Mouse (Mus musculus): ENCODE data around the gene Ngfr. TPM values are rescaled to one million over a fixed set of nuclear protein-coding genes. Genes with fewer than 3 reads are reported as not detected.

Gene Ngfr
- total RNA-seq, 2 experiments from 2014 or later, result 1.5 to 4.3 TPM

- peak; percentile 70 for DNase-seq
- intact Hi-C loops (cut with DNase I; ENCODE audit: low total_unique reads), result no loop called here
These were observed 15.8 kb downstream of the Ngfr start for GRCm38 (mm10) chr11:95571755-95572154.

- intact Hi-C loops (cut with DNase I; ENCODE audit: low total_unique reads), result no loop called here
- DNase-seq, result peak; percentile 48
These were observed 16.5 kb downstream of the Ngfr start for GRCm38 (mm10) chr11:95570827-95571619.

DNA sequence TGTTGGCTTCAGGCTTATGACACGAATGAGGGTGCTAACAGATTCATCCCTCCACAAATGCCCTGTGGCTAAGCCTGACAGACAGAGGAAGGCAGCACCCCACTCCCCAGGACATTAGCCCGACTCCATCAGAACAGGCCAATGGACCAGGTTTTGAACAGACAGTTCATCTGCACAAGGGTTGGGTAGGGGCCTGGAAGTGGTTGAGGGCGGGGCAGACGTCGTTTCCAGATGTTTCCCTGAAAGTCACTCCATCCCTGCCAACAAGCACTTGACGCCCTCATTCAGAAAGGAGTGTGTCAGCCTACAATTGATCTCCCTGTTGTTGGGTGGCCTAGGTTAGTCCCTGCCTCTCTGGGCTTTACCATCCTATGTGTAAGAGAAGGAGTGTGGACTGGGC is 17.6 kb downstream of the Ngfr start:
- DNase-seq, result no peak
- intact Hi-C loops (cut with DNase I; ENCODE audit: low total_unique reads), result no loop called here

GRCm38 (mm10) chr11:95567936-95568715 is 19.4 kb downstream of the Ngfr start:
- DNase-seq, result peak; percentile 71
- intact Hi-C loops (cut with DNase I; ENCODE audit: low total_unique reads), result no loop called here

GRCm38 (mm10) chr11:95567366-95567765 is 20.2 kb downstream of the Ngfr start:
- intact Hi-C loops (cut with DNase I; ENCODE audit: low total_unique reads), result no loop called here
- peak; percentile 54 for DNase-seq

DNA sequence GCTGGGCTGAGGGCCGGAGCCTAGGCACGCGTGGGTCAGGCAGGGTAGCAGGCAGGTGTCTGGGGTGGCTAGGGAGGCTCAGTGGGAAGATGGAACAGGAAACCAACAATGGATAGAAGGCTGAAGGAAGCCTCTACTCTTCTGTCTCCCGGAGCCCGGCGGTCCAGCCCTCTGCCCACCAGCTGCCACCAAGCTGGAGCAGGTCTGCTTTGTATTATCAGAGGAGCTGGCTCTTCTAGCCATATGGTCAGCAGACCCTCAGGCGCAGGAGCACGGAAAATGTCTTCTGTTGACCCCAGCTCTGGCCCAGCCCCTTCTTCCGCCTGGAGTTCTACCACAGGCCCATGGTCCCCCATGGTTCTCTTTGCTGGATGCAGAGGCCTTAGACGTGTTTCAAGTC is 22.2 kb downstream of the Ngfr start:
- no peak for DNase-seq
- intact Hi-C loops (cut with DNase I; ENCODE audit: low total_unique reads), result no loop called here

DNA sequence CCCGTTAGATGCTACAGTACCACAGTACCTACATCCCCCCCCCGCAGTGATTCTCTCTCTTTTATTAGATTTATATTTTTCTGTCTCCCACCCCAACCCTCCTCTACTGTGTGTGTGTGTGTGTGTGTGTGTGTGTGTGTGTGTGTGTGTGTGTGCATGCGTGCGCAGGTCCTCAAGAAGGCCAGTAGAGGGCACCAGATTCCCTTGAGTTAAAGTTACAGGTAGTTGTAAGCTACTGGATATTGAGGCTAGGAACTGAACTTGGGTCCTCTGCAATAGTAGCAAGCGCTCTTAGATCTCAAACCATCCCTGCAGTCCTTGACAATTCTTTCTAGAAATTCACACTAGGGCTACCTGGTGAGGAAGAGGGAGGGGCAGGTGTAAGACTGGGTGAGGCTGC is 23.7 kb downstream of the Ngfr start:
- intact Hi-C loops (cut with DNase I; ENCODE audit: low total_unique reads), result no loop called here
- DNase-seq, result no peak

DNA sequence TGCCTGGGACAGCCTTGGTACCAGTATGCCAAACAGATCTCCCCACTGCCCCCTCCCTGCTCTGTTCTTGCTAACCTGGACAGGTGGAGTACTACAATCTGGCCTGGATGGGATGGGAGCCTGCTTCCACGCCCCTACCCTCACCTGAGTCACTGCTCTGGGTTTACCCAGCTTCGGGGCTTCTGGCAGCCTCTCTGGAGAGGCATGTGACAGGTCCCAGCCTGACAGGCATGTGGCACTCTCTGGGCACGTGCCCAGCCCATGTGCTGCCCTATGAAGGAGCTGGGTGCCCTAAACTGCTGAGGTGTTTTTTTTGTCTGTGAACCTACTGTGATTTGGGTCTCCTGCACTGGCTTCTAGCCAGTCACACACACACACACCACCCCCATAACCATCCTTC is 26.8 kb downstream of the Ngfr start:
- intact Hi-C loops (cut with DNase I; ENCODE audit: low total_unique reads), result no loop called here
- DNase-seq, result no peak

GRCm38 (mm10) chr11:95559761-95560160 is 27.8 kb downstream of the Ngfr start:
- DNase-seq, result no peak
- intact Hi-C loops (cut with DNase I; ENCODE audit: low total_unique reads), result no loop called here

GRCm38 (mm10) chr11:95557719-95558118 is 29.8 kb downstream of the Ngfr start:
- DNase-seq, result peak; percentile 49
- intact Hi-C loops (cut with DNase I; ENCODE audit: low total_unique reads), result no loop called here

- no peak for DNase-seq
- intact Hi-C loops (cut with DNase I; ENCODE audit: low total_unique reads), result no loop called here
These were observed 30.5 kb downstream of the Ngfr start for GRCm38 (mm10) chr11:95557032-95557431.

DNA sequence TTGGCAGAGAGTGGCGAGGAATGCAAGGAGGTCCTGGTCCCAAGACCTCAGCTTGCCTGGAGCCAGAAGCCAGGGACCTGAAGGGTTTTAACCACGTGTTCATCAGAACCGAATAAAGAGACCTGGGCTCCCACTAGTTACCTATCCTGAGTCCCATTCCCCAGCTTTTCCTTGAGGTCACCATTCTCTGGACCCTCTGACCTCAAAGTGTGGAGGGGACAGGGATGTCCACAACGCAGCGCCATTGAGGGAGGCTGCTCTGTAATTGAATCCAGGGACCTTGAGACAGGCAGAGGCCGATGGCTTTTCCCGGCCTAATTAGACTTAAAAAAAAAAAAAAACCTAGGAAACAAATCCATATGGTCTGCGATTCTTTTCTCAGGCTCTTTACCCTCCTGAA is 32.3 kb downstream of the Ngfr start:
- intact Hi-C loops (cut with DNase I; ENCODE audit: low total_unique reads), result no loop called here

GRCm38 (mm10) chr11:95550301-95551021 is 37.1 kb downstream of the Ngfr start:
- intact Hi-C loops (cut with DNase I; ENCODE audit: low total_unique reads), result no loop called here

More for the DNA sequence above, 32.3 kb downstream of the Ngfr start:
- no peak for DNase-seq

DNA sequence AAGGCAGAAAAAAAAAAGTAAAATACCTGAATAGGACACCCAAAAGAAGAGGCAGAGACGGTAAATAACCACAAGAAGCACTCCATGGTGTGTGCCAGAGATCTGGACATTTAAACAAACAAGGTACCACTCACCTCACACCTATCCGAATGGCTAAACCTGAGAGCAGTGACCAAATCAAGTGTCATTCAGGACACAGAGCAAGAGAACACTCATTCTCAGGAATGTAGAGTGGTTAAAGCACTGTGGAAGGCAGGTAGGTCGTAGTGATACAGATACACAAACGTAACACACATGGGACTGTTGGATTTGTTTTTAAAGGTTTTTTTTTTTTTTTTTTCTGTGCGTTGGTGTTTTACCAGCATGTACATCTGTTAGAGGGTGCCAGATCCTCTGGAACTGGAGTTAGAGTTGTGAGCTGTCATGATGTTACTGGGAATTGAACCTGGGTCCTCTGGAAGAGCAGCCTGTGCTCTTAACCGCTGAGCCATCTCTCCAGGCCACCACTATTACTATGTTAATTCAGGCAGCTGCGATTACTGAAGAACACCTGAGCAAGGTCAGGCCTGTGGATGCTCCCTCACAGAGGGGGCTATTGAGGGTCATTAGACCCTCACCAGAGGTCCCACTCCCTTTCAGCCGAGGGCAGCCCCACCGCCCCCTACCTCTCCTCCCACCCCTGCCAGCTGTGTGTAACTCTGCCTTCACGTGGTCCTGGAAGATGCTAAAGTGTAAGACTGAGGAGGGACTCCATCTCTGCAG is 41.3 kb downstream of the Ngfr start:
- intact Hi-C loops (cut with DNase I; ENCODE audit: low total_unique reads), result no loop called here
- DNase-seq, result no peak

More at GRCm38 (mm10) chr11:95550301-95551021, 37.1 kb downstream of the Ngfr start:
- DNase-seq, result no peak

- intact Hi-C loops (cut with DNase I; ENCODE audit: low total_unique reads), result loop anchor here (5.0 kb wide), 1 partner anchor 33 kb away; no protein-coding TSS in a partner anchor
- no peak for DNase-seq
These were observed 42.8 kb downstream of the Ngfr start for GRCm38 (mm10) chr11:95544546-95545327.

DNA sequence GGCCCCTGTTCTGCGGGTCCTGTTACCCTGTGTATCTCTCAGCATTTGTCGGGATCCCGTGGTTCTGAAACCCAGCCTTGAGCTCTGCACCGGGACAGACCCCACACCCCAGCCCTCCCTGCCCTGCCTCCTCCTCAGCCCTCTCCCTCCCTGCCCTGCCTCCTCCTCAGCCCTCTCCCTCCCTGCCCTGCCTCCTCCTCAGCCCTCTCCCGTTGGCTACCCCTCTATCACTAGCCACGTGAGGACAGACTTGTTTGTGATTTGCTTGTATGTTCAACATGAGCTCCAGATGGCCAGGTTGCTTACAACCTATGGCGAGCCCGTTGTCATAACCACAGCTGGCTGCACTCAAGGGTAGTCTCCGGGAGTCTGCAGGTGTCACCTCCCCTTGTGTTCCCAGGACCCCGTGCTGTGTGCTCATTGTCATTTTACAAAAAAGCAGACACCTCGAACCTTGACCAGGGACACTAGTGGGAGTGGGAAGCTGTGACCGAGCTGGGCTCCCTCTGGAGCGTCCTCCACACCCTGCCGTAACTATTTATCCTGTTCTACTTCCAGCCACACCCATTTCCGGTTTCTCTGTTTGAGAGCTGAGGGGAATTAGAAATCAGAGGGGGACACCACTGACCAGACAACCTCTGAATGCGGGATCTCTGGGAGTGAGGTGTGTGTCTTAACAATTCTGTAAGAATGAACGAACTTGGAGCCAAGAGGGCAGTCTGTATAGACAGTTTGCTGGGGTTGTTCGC is 46.7 kb downstream of the Ngfr start:
- no peak for DNase-seq
- intact Hi-C loops (cut with DNase I; ENCODE audit: low total_unique reads), result loop anchor here (5.0 kb wide), 1 partner anchor 36 kb away; no protein-coding TSS in a partner anchor

DNA sequence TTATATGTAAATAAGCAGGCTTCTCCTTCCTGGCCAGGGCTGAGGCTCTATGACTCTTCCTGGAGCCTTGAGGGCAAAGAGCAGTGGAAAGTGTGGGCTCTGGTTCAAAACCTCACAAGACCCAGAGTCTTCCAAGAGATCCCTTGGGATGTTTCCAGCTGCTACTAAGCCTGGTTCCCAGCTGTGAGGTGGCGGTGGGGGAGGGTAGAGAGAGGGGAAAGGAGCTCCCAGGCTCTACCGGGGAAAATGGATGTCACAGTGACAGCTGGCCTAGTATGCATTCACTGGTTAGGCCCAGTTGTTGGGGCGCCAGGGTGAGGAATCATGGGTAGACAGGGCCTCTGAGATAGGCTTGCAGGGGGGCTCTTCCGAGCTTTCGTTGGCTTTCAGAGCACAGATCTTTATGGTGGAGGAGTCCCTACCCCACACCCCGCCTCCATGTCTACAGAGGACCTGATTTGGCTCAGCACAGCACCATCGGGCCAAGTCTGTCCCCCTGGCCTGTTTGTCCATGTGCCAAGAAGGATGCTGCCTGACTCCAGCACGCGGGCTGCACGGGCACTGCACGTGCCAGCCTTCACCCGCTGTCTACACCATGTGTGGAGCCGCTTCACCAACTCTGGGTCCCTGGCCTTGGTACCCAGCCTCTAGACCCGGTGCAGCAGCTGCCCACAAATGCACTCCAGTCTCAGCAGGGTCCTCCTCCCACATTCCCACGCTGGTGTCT is 49.0 kb downstream of the Ngfr start:
- intact Hi-C loops (cut with DNase I; ENCODE audit: low total_unique reads), result no loop called here
- DNase-seq, result peak; percentile 54
